Mouse (Mus musculus) layer of hippocampus, postnatal 25 days (tissue): ENCODE results near the gene Tmem94. TPM values are rescaled to one million over a fixed set of nuclear protein-coding genes. Genes with fewer than 3 reads are reported as not detected.

Experiments
- microRNA-seq, 2 experiments: library from miRNA; unstranded; fragments of <30 nt; microRNA quantifications; one replicate each; pipeline ENCODE4 v1.2.0; 2021
- total RNA-seq, 2 experiments: library from RNA; stranded (reverse); gene quantifications; 2 replicates each; pipeline ENCODE4 v1.2.3; 2021

Tmem94 gene
- total RNA-seq, 2 experiments from 2014 or later, result 44.5 to 51.1 TPM

Small RNAs within 50 kb of the gene (microRNA-seq; reads per million reads assigned to microRNA genes)
- 1.7 to 2.8 reads per million in 2 experiments for gene Mir5621

Other genes with a start within 250 kb of the Tmem94 start
- 100 to 1,000 TPM; 329 to 353 TPM for gene Sumo2, start 229.2 kb upstream of the Tmem94 start, total RNA-seq
- gene Nup85, start 201.0 kb upstream of the Tmem94 start, total RNA-seq, result 10 to 100 TPM; 44.5 to 44.9 TPM
- 10 to 100 TPM; 49.6 to 59.0 TPM for gene Mrps7, start 161.5 kb upstream of the Tmem94 start, total RNA-seq
- 10 to 100 TPM; 60.0 to 75.4 TPM for gene Gga3, start 161.4 kb upstream of the Tmem94 start, total RNA-seq
- gene Mif4gd, start 152.5 kb upstream of the Tmem94 start, total RNA-seq, result 10 to 100 TPM; 21.7 to 23.7 TPM
- 10 to 100 TPM; 56.2 to 61.6 TPM for gene Slc25a19, start 137.1 kb upstream of the Tmem94 start, total RNA-seq
- gene Grb2, start 56.8 kb upstream of the Tmem94 start, total RNA-seq, result 100 to 1,000 TPM; 188 to 210 TPM
- gene Caskin2, start 48.2 kb downstream of the Tmem94 start, total RNA-seq, result 10 to 100 TPM; 19.9 to 21.8 TPM
- gene Tsen54, start 49.3 kb downstream of the Tmem94 start, total RNA-seq, result 10 to 100 TPM in 1 of 2 experiments, 1 to 10 TPM in 1; 9.4 to 10.9 TPM
- gene Llgl2, start 58.6 kb downstream of the Tmem94 start, total RNA-seq, result 1 to 10 TPM; 1.0 to 2.3 TPM
- gene Myo15b, start 93.0 kb downstream of the Tmem94 start, total RNA-seq, result under 1 TPM; 0.27 to 0.28 TPM
- 1 to 10 TPM in 1 of 2 experiments, under 1 TPM in 1; 0.54 to 1.2 TPM for gene Smim5, start 134.5 kb downstream of the Tmem94 start, total RNA-seq
- gene Smim6, start 146.6 kb downstream of the Tmem94 start, total RNA-seq, result not detected
- 10 to 100 TPM; 33.1 to 47.4 TPM for gene Sap30bp, start 167.8 kb downstream of the Tmem94 start, total RNA-seq
- 10 to 100 TPM; 25.7 to 28.4 TPM for gene Recql5, start 168.0 kb downstream of the Tmem94 start, total RNA-seq
- 1 to 10 TPM; 5.2 to 6.5 TPM for gene Itgb4, start 209.3 kb downstream of the Tmem94 start, total RNA-seq
- gene Galk1, start 247.3 kb downstream of the Tmem94 start, total RNA-seq, result 10 to 100 TPM; 14.0 to 16.9 TPM